Mouse (Mus musculus): Measurements from ENCODE around the gene Dtymk.
"Not testable (repeated sequence)": the region's sequence is repeated elsewhere in the genome, so short reads cannot be mapped to it uniquely, and the experiment has no call there.

Dtymk gene

GRCm38 (mm10) chr1:93805221-93805951, 3.7 kb upstream of the Dtymk start:
- no peak for DNase-seq (ENCODE audit: inconsistent age in 2 of 2, low spot score in 1 of 2)

- DNase-seq (ENCODE audit: inconsistent age in 2 of 2, low spot score in 1 of 2) = no peak
Observed at GRCm38 (mm10) chr1:93804818-93805217, 3.1 kb upstream of the Dtymk start.

- DNase-seq (ENCODE audit: inconsistent age in 2 of 2, low spot score in 1 of 2) = peak; percentile 99 to 100
Observed at GRCm38 (mm10) chr1:93803556-93804507, 2.1 kb upstream of the Dtymk start, which contains the start of gene Ing5. Ing5 (plus strand) TSS chr1:93803965.

- peak in 1 of 2 experiments; percentile 49 for DNase-seq (ENCODE audit: inconsistent age in 2 of 2, low spot score in 1 of 2)
Observed at GRCm38 (mm10) chr1:93802771-93803170, 1.0 kb upstream of the Dtymk start.

GRCm38 (mm10) chr1:93800670-93801503, 847 bp downstream of the Dtymk start:
- DNase-seq (ENCODE audit: inconsistent age in 2 of 2, low spot score in 1 of 2) = no peak

GRCm38 (mm10) chr1:93795886-93796285, 5.8 kb downstream of the Dtymk start:
- peak; percentile 68 to 81 for DNase-seq (ENCODE audit: inconsistent age in 2 of 2, low spot score in 1 of 2)

- peak; percentile 69 to 76 for DNase-seq (ENCODE audit: inconsistent age in 2 of 2, low spot score in 1 of 2)
Observed at GRCm38 (mm10) chr1:93794526-93794925, 7.2 kb downstream of the Dtymk start.

GRCm38 (mm10) chr1:93786912-93787311, 14.8 kb downstream of the Dtymk start:
- no peak for DNase-seq (ENCODE audit: inconsistent age in 2 of 2, low spot score in 1 of 2)

GRCm38 (mm10) chr1:93776686-93777085, 25.0 kb downstream of the Dtymk start:
- DNase-seq (ENCODE audit: inconsistent age in 2 of 2, low spot score in 1 of 2) = peak; percentile 54 to 70

GRCm38 (mm10) chr1:93769901-93770300, 31.8 kb downstream of the Dtymk start:
- DNase-seq (ENCODE audit: inconsistent age in 2 of 2, low spot score in 1 of 2) = no peak

- DNase-seq (ENCODE audit: inconsistent age in 2 of 2, low spot score in 1 of 2) = no peak
Observed at GRCm38 (mm10) chr1:93767600-93767999, 34.1 kb downstream of the Dtymk start.

GRCm38 (mm10) chr1:93764871-93765591, 36.7 kb downstream of the Dtymk start:
- DNase-seq (ENCODE audit: inconsistent age in 2 of 2, low spot score in 1 of 2) = no peak

- DNase-seq (ENCODE audit: inconsistent age in 2 of 2, low spot score in 1 of 2) = not testable (repeated sequence)
Observed at GRCm38 (mm10) chr1:93763531-93763930, 38.2 kb downstream of the Dtymk start.

- DNase-seq (ENCODE audit: inconsistent age in 2 of 2, low spot score in 1 of 2) = no peak
Observed at GRCm38 (mm10) chr1:93760076-93760475, 41.7 kb downstream of the Dtymk start.

GRCm38 (mm10) chr1:93756154-93756553, 45.6 kb downstream of the Dtymk start:
- no peak for DNase-seq (ENCODE audit: inconsistent age in 2 of 2, low spot score in 1 of 2)

- DNase-seq (ENCODE audit: inconsistent age in 2 of 2, low spot score in 1 of 2) = no peak
Observed at GRCm38 (mm10) chr1:93755618-93756017, 46.1 kb downstream of the Dtymk start.

GRCm38 (mm10) chr1:93755291-93755610, 46.5 kb downstream of the Dtymk start:
- no peak for DNase-seq (ENCODE audit: inconsistent age in 2 of 2, low spot score in 1 of 2)

GRCm38 (mm10) chr1:93754573-93755290, 47.0 kb downstream of the Dtymk start, which contains the start of gene Thap4:
Thap4 (minus strand) TSS chr1:93754864.
- DNase-seq (ENCODE audit: inconsistent age in 2 of 2, low spot score in 1 of 2) = peak; percentile 97 to 98

GRCm38 (mm10) chr1:93753911-93754572, 47.7 kb downstream of the Dtymk start:
- DNase-seq (ENCODE audit: inconsistent age in 2 of 2, low spot score in 1 of 2) = no peak
